9 mouse cellular contexts compared by ENCODE assay signal in genomic region chr11:115358468-115358867, GRCm38 (mm10). TPM values are rescaled to one million over a fixed set of nuclear protein-coding genes. Genes with fewer than 3 reads are reported as not detected.
DNase-seq lines count a peak whose midpoint lies in the region; TF ChIP-seq lines count a peak whose summit lies in the region.
"Had no signal": no experiment of that assay in that cellular context is flagged by ENCODE, and none has a peak within 500 bp of the region (broad histone marks: within the 10 kb centered on the region; RNA-seq: fewer than 3 reads in every experiment).

No protein-coding gene starts in this region.

- 11% methylated on average over 5 of the region's 5 CpGs for WGBS in lung, adult 2 months

- no peak for TF ChIP-seq POLR2A in lung, adult 2 months (IDR thresholded peaks at IDR 0.05; ENCODE audit: borderline replicate concordance, extremely low read depth, low read depth, low read length)

- H3K4me1 ChIP-seq in lung, adult 2 months (ENCODE audit: control insufficient read depth, insufficient read depth, low read length): peaks cover 9% of the 10 kb centered on the region

- peak; percentile 89 for DNase-seq in 3T3-L1 (ENCODE audit: low read depth, low spot score)
- peak; percentile 33 for DNase-seq in Muller cell, postnatal 12 days (ENCODE audit: inconsistent ontology term)
- peak; percentile 85 to 90 for DNase-seq in cerebellum, postnatal 25 days
- DNase-seq in gastrocnemius, postnatal 10 days: peak; percentile 75
- peak; percentile 66 to 76 for DNase-seq in kidney, adult 8-10 months
- DNase-seq in lung, adult 2 months: peak; percentile 74
- DNase-seq in ovary, postnatal 14 days (ENCODE audit: low spot score): peak; percentile 64
- DNase-seq in thymus, postnatal 25 days: peak; percentile 80

- H3K4me3 ChIP-seq in lung, adult 2 months (replicated peaks; ENCODE audit: extremely low read depth, low read depth, low read length): no peak overlapping the region
- H3K4me3 ChIP-seq: megakaryocyte, embryonic 14.5 days had no signal

- no peak for TF ChIP-seq CTCF in lung, adult 2 months (IDR thresholded peaks at IDR 0.05; ENCODE audit: insufficient read depth, low read length)

RNA-seq across cellular contexts. Expression of gene Hid1, which starts 9.1 kb away (rescaled TPM):
- total RNA-seq in gastrocnemius, postnatal 10 days (2021): 1 to 10 TPM; 5.7 to 6.1 TPM
- polyA plus RNA-seq in lung, adult 2 months (2012; rRNA removed): 43.3 and 45.0 TPM in 2 replicates

RNA-seq across cellular contexts. Expression of gene Cdr2l, which starts 23.2 kb away (rescaled TPM):
- 10 to 100 TPM in 1 of 2 experiments, 1 to 10 TPM in 1; 9.8 to 17.0 TPM for total RNA-seq in gastrocnemius, postnatal 10 days (2021)
- 29.1 and 33.8 TPM in 2 replicates for polyA plus RNA-seq in lung, adult 2 months (2012; rRNA removed)

RNA-seq across cellular contexts. Expression of gene Otop3, which starts 23.9 kb away (rescaled TPM):
- total RNA-seq in gastrocnemius, postnatal 10 days (2021): not detected
- 0.05 and 7.8 TPM in 2 replicates for polyA plus RNA-seq in lung, adult 2 months (2012; rRNA removed)

RNA-seq across cellular contexts. Expression of gene Ush1g, which starts 36.6 kb away (rescaled TPM):
- under 1 TPM; 0.09 to 0.16 TPM for total RNA-seq in gastrocnemius, postnatal 10 days (2021)
- 0.11 and 0.17 TPM in 2 replicates for polyA plus RNA-seq in lung, adult 2 months (2012; rRNA removed)

RNA-seq across cellular contexts. Expression of gene Mrpl58, which starts 45.1 kb away (rescaled TPM):
- 100 to 1,000 TPM in 1 of 2 experiments, 10 to 100 TPM in 1; 89.1 to 100 TPM for total RNA-seq in gastrocnemius, postnatal 10 days (2021)
- 52.3 and 80.8 TPM in 2 replicates for polyA plus RNA-seq in lung, adult 2 months (2012; rRNA removed)

Comparison
In these comparisons a context has a peak if more than half of its experiments do, and no peak if none do; other contexts are left out.
1. DNase-seq: peak in every context shown above with its lines; median percentile 89 in 3T3-L1; 88 in cerebellum, postnatal 25 days; 80 in thymus, postnatal 25 days; 75 in gastrocnemius, postnatal 10 days; 74 in lung, adult 2 months; 71 in kidney, adult 8-10 months; 64 in ovary, postnatal 14 days; 33 in Muller cell, postnatal 12 days.